Mouse (Mus musculus) mesoderm, embryonic 11.5 days (tissue): ENCODE results near the gene Fhit.

Experiments
- DNase-seq: peaks from one replicate; pipeline ENCODE4 v3.0.0-alpha.2; 2012; ENCODE audit warnings: low read depth, low spot score

Gene Fhit

GRCm38 (mm10) chr14:10364281-10364680, 797.6 kb downstream of the Fhit start:
- no peak for DNase-seq

DNA sequence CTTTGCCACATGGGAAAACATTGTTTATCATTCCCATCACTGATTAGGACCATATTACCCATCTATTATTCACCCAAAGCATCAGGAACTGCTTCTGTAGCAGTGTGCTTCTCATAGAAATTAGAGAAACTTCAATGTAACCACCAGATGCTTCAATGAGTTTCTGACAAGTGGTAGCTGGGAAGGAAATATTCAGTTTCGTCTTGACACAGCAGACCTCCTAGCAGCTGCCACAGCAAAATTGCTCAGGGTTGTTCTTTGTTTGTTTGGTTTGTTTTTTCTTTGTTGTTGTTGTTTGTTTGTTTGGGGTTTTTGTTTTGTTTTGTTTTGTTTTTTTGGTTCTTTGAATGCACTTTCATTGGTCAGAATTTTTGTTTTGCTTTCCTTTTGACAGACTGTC, 798.5 kb downstream of the Fhit start:
- DNase-seq = no peak

DNA sequence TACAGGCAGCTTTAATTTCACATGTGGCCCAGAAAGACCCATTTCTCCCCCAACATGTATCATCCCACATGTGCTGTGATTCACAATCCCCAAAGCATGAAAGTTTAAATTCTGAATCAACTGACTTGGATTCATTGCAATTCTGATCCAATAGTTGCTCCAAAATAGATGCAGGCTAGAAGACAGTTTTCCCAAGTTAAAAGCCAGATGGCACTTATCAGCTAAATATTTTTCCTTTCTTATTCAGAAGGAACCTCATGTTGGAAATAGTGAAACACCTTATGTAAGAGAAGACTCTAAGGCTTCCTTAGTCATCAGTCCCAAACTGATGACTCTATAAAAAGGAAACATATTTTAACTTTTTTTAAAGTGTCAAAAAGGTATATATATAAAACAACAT, 815.9 kb downstream of the Fhit start:
- no peak for DNase-seq

DNA sequence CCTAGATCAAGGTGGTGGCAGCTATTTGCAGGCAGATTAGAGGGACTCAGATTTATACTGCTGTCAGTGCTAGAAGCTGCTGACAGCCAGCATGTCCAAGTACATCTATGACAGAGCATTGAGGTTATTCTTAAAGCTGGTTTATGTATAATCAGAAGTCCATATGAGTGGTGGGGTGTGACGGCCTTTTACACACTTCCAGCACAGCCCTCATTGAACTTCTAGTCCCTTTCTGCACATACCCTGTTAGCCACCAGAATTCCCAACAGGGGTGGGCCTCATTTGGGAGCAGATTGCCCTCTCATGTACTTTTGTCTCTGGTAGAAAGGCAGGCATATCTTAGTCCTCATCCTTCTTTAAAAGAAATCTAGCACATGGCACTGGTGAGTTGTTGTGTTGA, 817.8 kb downstream of the Fhit start:
- no peak for DNase-seq

DNA sequence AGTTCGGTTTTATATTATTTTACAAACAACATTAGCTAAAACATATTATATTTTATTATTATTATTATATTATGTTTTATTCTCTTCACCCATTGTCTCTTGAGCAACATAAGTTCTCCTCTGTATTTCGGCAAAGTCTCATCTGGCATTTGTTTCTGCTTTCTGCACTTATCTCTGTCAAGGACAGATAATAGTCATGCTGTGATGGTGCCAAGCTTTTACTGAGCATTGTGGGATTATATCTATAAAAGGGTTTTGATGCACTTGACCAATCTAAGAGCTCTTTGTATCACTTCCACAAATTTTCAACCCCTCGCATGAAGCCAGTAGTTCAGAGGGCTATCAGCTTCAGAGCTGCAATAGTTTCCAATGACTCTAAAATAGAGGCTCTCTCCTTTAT, 845.1 kb downstream of the Fhit start:
- no peak for DNase-seq

DNA sequence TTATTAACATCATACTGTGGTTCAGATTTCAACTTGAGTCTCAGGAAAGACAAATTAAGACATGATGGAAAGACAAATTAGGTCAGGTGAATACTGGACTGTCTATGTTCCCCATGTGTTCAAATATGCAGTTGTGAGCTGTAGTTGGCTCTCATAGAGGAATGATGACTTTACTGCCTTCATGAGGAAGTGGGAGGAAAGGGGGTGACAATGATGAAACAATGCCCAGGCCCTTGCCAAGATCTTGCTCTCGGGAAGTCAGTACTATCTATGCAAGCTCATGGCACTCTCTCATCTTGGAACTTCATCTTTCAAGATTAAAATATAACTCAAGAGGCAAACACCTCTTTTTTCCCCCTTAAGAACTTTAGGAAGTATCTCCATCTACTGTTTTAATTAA, 849.6 kb downstream of the Fhit start:
- no peak for DNase-seq

- no peak for DNase-seq
Measured at GRCm38 (mm10) chr14:10305286-10305685, 856.5 kb downstream of the Fhit start.

GRCm38 (mm10) chr14:10301497-10301896, 860.3 kb downstream of the Fhit start:
- no peak for DNase-seq

DNA sequence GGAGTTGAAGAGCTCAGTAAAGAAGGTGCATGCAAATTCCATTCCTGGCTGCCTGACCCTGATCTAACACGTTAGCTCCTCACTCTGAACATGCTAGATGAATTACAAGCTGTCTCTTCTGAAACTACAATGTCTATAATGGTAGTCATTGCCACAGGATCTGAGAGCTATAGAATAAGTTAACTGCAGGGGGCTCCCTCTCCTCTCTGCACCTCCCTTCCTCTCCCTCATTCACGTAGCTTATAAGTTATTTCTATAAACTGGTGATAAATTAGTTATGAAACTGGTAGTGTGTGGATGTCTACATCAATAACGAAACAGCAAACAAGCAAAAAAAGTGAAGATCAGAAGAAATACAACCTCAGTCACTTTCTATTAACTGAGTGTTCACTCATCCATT, 860.9 kb downstream of the Fhit start:
- no peak for DNase-seq

DNA sequence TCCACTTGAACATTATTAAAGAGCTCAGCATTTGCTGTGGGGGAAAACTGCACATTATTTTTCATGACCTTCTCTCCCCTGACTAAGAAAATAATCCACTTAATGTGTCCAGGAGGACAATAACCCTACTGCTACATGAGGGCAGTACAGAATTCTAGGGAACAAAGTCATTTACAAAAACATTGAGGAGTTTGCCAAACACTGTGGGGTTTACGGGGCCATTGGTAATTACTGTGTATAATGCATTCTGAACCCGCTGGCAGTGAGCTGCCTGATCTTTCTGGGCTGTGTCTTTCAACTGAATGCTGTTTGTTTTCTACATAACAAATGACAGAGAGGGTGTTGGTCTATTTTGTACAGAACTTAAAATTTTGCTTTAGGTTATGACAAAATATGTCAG, 862.8 kb downstream of the Fhit start:
- no peak for DNase-seq

DNA sequence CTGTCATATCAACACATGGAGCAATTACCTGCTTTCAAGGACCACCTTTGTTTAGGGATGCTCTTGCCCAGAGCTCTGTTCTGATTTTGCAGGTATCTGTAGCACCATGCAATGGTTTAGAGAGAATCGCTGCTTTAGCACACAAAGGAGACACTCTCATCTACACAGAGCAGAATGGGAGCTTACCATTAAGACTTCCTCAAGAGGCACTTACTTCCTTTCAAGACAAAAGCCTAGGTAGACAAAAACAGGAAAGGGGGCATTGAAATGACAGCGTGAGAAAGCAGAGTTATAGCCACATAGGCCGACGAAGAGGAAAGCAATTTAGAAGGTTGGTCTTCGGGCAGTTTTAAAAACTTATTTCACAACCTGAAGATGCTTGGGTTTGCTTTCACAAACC, 872.8 kb downstream of the Fhit start:
- DNase-seq = no peak

- no peak for DNase-seq
Measured at GRCm38 (mm10) chr14:10286027-10286426, 875.8 kb downstream of the Fhit start.

DNA sequence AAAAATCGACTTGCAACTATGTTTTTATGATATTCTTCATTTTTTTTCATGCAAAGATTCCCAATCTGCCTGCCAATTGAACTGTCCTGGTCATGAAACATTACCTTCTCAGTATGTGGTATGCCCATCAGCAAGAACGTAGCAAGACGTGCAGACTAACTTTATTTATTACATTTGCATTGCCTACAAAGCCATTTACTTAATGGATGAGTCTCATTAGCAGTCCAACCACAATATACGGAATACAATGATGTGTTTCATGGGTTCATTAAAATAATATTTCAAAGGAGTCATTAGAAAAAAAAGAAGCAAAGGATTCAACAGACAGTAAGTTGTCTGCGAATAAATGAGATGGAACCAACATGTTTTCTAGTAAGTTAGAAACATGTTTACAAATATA, 933.1 kb downstream of the Fhit start:
- no peak for DNase-seq

- no peak for DNase-seq
Measured at GRCm38 (mm10) chr14:10221847-10222246, 940.0 kb downstream of the Fhit start.

GRCm38 (mm10) chr14:10213216-10213615, 948.6 kb downstream of the Fhit start:
- DNase-seq = peak; percentile 75

DNA sequence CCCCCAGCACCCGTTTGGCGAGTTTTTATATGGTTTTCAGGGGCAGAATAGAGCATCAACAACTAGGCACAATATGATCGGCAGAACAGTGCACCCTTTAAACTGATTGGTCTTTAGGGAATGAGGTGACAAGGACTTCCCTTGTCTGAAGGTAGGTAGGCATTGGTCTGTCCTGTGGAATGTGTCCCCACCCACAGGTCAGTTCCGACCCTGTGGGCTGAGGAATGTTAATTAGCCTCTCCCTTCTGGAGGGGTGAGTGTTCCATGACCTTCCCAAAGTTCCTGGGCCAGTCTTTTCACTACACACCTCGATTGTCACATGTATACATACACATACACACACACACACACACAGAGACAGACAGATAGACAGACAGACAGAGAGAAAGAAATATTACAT, 950.7 kb downstream of the Fhit start:
- no peak for DNase-seq

DNA sequence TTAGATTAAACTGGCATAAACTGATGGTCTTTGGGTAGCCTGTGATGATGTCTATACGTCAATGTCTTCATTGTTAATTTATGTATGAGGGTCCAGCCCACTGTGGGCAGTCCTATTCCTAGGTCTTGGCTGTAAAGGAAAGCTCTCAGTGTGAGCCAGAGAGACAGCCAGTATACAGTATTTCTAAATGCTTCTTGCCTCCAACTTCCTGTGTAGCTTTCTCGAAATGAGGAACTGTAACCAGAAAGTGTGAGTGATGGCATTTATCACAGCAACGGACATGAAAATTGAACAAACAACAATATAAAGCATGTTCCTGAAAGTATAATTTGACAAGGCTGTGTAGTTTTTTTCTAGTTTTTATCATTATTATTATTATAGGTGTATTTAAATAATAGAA, 952.8 kb downstream of the Fhit start:
- DNase-seq = no peak

DNA sequence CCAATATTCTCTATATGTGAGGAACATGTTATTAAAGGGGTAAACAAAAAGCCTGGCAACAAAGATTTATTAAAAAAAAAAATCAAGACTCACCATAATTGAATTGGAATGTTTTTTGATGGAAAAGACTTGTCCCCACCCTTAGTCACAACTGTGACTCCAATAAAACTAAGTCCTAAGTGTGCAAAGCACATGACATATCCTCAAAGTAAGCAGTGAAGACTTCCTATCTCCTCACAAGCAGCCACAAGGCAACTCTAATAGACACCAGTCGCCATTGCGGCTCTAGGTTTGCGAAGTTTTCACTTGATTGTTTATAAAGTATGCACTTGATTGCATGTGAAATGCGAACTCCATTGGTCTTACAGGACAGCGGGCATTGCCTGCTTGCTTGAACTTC, 956.1 kb downstream of the Fhit start:
- no peak for DNase-seq

DNA sequence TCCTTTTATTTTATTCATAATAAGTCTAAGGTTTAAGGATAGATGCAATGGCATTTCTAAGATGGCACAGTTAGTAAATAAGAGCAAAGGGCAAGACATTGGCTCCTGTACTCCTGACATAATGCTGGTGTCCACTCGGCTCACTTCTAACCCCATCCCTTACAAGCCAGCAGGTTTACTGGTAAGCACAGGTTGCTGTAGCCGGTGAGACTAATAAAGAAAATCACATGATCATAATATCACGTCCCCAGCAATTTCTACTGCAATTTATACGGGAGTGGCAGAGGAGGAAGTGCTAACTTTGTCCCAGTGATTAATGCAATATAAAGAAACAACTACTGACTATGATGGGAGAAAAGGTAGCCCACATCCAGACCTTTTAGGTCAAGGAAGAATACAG, 956.5 kb downstream of the Fhit start:
- no peak for DNase-seq

DNA sequence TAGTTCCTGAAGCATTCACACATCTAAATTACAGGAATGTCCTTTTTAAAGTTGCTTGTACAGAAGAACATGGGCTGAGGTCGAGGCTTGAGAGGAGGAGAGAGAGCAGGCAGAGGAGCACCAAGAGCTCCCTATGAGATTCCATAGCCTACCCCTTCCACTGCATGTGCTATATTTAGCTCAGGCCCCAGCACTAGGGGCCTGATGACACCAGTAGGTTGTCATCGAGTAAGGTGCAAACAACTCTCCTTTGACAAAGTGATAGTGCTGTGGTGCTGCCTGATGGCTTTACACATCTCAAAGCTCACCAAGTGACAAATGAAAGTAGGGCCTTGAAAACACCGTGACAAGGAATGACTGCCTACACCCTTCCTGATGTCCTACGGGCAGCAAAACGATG, 967.7 kb downstream of the Fhit start:
- DNase-seq = no peak

- peak; percentile 20 for DNase-seq
Measured at GRCm38 (mm10) chr14:10171761-10172160, 990.1 kb downstream of the Fhit start.

GRCm38 (mm10) chr14:10166641-10167429, 995.0 kb downstream of the Fhit start:
- DNase-seq = no peak

GRCm38 (mm10) chr14:10149872-10150271, 1012.0 kb downstream of the Fhit start:
- DNase-seq = peak; percentile 62

DNA sequence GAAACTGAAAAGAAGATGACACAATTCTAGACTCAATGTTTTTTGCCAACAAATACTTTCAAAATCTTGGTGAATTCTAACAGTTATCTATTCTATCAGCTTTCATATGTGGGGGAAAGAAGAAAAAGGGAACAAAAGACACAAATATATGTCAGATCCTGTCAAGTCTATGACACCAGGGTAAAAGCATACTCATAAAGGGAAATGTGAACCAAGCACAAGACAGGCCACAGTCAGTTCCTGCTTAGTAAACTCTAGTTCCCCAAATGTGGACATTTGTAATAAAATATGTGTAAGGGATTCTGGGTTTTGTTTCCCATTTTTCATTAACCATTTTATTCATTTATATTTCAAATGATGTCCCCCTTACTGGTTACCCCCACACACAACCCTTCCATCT, 1022.5 kb downstream of the Fhit start:
- no peak for DNase-seq
